20 mouse cellular contexts compared by ENCODE assay signal in genomic region chr4:103010734-103011133, GRCm38 (mm10). TPM values are rescaled to one million over a fixed set of nuclear protein-coding genes. Genes with fewer than 3 reads are reported as not detected.
"Had no signal": no experiment of that assay in that cellular context is flagged by ENCODE, and none has a peak within 500 bp of the region (broad histone marks: within the 10 kb centered on the region; RNA-seq: fewer than 3 reads in every experiment).

No protein-coding gene starts in this region.

- DNase-seq: lung, adult 18-20 months; lung, embryonic 14.5 days; lung, postnatal 10 days; lung, postnatal 4 days; midbrain, embryonic 14.5 days; right cerebral cortex, adult 18-20 months; right cerebral cortex, postnatal 25 days; right cerebral cortex, postnatal 4 days; spleen, adult 18-20 months had no signal

RNA-seq across cellular contexts. Expression of gene Insl5, which starts 15.9 kb away (rescaled TPM):
- polyA plus RNA-seq: liver, adult 2 months; liver, embryonic 12.5 days; liver, embryonic 14.5 days; liver, embryonic 16.5 days; lung, embryonic 14.5 days; lung, embryonic 16.5 days; midbrain, embryonic 12.5 days; midbrain, embryonic 14.5 days; myocyte; neural tube, embryonic 11.5 days; small intestine, adult 2 months; stomach, embryonic 14.5 days; stomach, embryonic 16.5 days had no signal

RNA-seq across cellular contexts. Expression of gene Tctex1d1, which starts 32.3 kb away (rescaled TPM):
- polyA plus RNA-seq: liver, adult 2 months; midbrain, embryonic 12.5 days; myocyte; small intestine, adult 2 months had no signal
